Mouse (Mus musculus): ENCODE data around the gene Ipcef1. TPM values are rescaled to one million over a fixed set of nuclear protein-coding genes. Genes with fewer than 3 reads are reported as not detected.
"Not testable (repeated sequence)": the region's sequence is repeated elsewhere in the genome, so short reads cannot be mapped to it uniquely, and the experiment has no call there.

Gene Ipcef1
- polyA plus RNA-seq, 1 experiment from 2014 or later: 0.51 TPM

GRCm38 (mm10) chr10:6909763-6910162, 142.5 kb downstream of the Ipcef1 start:
- ATAC-seq (ENCODE audit: insufficient number of reproducible peaks, insufficient read depth, low FRiP score, low TSS enrichment): no peak
- no peaks in the 10 kb centered on the region for H3K36me3 ChIP-seq
- 71% methylated on average over 2 of the region's 2 CpGs for WGBS

DNA sequence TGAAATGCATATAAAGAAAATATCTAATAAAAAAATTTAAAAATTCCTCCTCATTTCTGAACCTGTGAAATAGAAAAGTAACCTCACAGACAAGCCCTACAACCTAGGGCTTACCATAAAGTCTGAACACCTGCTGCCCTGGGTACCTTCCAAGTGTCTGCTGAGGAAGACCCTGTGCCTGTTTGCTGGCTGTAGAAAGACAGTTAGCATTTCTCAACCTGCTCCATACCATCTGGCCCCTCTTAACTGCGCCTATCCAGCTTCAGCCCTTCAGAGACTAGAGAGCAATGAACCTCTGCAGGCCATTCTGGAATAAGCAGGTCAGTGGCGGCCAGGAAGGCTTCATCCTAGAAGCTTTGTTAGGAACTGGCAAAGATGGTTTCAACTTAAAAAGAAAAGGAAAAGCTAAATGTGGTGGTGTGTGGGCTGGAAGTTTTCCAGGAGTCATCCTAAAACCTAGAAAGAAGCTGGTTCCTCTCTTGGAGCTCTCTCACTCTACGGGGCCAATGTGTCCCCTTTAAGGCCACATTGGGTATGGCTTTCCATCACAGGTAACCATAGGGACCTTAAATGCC, 150.4 kb downstream of the Ipcef1 start:
- Histone ChIP-seq H3K36me3 (no peaks in the 10 kb centered on the region), H3K27ac (no peak overlapping the region), H3K9ac (no peak overlapping the region), H3K4me2 (replicated peaks) (no peak overlapping the region), H3K27me3 (no peaks in the 10 kb centered on the region), H3K4me3 (no peak overlapping the region), H3K9me3 (no peaks in the 10 kb centered on the region), H3K4me1 (no peaks in the 10 kb centered on the region)
- 92% methylated on average over 3 of the region's 3 CpGs for WGBS
- ATAC-seq (ENCODE audit: insufficient number of reproducible peaks, insufficient read depth, low FRiP score, low TSS enrichment): no peak

More at GRCm38 (mm10) chr10:6909763-6910162, 142.5 kb downstream of the Ipcef1 start:
- no peaks in the 10 kb centered on the region for H3K27me3 ChIP-seq
- H3K9me3 ChIP-seq: no peaks in the 10 kb centered on the region
- no peak overlapping the region for H3K4me3 ChIP-seq
- H3K27ac ChIP-seq: no peak overlapping the region
- no peak overlapping the region for H3K4me2 ChIP-seq (replicated peaks)
- no peaks in the 10 kb centered on the region for H3K4me1 ChIP-seq
- no peak overlapping the region for H3K9ac ChIP-seq

- no peak for ATAC-seq (ENCODE audit: insufficient number of reproducible peaks, insufficient read depth, low FRiP score, low TSS enrichment)
- Histone ChIP-seq H3K9me3 (no peaks in the 10 kb centered on the region), H3K27ac (no peak overlapping the region), H3K4me3 (no peak overlapping the region), H3K4me1 (no peaks in the 10 kb centered on the region), H3K36me3 (no peaks in the 10 kb centered on the region), H3K27me3 (no peaks in the 10 kb centered on the region), H3K4me2 (replicated peaks) (no peak overlapping the region), H3K9ac (no peak overlapping the region)
- 85% methylated on average over 4 of the region's 4 CpGs for WGBS
Measured at GRCm38 (mm10) chr10:6900126-6900525, 152.2 kb downstream of the Ipcef1 start.

DNA sequence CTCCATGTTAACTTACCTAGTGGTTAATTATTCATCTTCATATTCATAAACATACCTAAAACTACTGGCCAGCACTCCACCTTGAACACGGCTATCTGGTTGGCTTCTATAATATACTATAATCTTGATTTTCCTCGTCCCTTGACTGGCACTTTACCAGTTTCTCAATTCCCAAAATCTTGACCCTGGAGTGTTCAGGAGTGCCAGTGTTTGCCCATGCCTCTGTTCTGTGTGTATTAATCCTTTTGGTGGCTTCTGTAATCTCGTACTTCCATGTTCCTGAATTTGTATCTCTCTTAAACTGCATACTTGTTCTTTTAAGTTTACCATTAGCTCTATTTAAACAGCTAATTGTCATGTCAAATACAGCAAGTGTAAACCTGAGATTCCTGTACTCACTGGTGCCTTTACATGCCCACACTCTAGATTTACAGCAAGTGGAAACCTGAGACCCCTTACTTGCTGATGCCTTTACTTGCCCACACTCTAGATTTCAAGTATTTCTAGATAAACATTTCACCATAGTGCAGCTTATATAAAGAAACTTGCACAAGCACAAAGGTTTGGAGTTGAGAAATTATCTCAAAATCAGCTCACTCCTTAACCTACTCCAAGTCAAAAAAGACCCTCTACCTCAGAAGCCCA, 155.5 kb downstream of the Ipcef1 start:
- WGBS: 74% methylated on average over 3 of the region's 3 CpGs
- H3K27me3 ChIP-seq: no peaks in the 10 kb centered on the region

DNA sequence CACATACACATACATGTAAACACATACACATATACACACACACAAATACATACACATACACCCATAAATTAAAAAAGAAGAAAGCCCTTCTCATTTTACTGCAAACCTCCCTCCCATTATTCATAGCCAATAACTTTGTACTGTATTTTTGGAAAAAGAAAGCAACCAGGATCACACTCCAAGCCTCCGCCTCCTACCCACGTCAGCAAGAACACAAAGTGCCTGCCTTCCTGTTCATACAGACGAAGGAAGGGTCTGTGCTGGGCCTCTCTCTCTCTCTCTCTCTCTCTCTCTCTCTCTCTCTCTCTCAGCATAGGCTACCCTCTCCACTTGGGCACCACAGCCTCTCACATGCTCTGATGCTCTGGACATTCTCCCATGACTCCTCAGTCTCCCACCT, 156.5 kb downstream of the Ipcef1 start:
- WGBS: 62% methylated on average over 3 of the region's 3 CpGs
- no peak for ATAC-seq (ENCODE audit: insufficient number of reproducible peaks, insufficient read depth, low FRiP score, low TSS enrichment)
- H3K9ac ChIP-seq: no peak overlapping the region
- no peak overlapping the region for H3K4me2 ChIP-seq (replicated peaks)
- no peaks in the 10 kb centered on the region for H3K4me1 ChIP-seq
- H3K36me3 ChIP-seq: no peaks in the 10 kb centered on the region
- no peaks in the 10 kb centered on the region for H3K9me3 ChIP-seq
- H3K27me3 ChIP-seq: no peaks in the 10 kb centered on the region
- no peak overlapping the region for H3K4me3 ChIP-seq
- no peak overlapping the region for H3K27ac ChIP-seq

More for the DNA sequence above, 155.5 kb downstream of the Ipcef1 start:
- Histone ChIP-seq H3K27ac (no peak overlapping the region), H3K9ac (no peak overlapping the region), H3K4me1 (no peaks in the 10 kb centered on the region), H3K36me3 (no peaks in the 10 kb centered on the region), H3K4me2 (replicated peaks) (no peak overlapping the region), H3K9me3 (no peaks in the 10 kb centered on the region), H3K4me3 (no peak overlapping the region)
- no peak for ATAC-seq (ENCODE audit: insufficient number of reproducible peaks, insufficient read depth, low FRiP score, low TSS enrichment)

- Histone ChIP-seq H3K9me3 (no peaks in the 10 kb centered on the region), H3K4me2 (replicated peaks) (no peak overlapping the region), H3K27ac (no peak overlapping the region), H3K4me3 (no peak overlapping the region), H3K9ac (no peak overlapping the region), H3K27me3 (no peaks in the 10 kb centered on the region), H3K36me3 (no peaks in the 10 kb centered on the region), H3K4me1 (peaks cover 5% of the 10 kb centered on the region; the same call in 1 of the 2 replicates)
- no peak for ATAC-seq (ENCODE audit: insufficient number of reproducible peaks, insufficient read depth, low FRiP score, low TSS enrichment)
- WGBS: 84% methylated on average over 5 of the region's 5 CpGs
Measured at GRCm38 (mm10) chr10:6890348-6891009, 161.8 kb downstream of the Ipcef1 start.

- no peak for ATAC-seq (ENCODE audit: insufficient number of reproducible peaks, insufficient read depth, low FRiP score, low TSS enrichment)
- Histone ChIP-seq H3K36me3 (no peaks in the 10 kb centered on the region), H3K4me1 (peaks cover 5% of the 10 kb centered on the region; the same call in 1 of the 2 replicates), H3K27me3 (no peaks in the 10 kb centered on the region), H3K27ac (no peak overlapping the region), H3K9me3 (no peaks in the 10 kb centered on the region), H3K4me2 (replicated peaks) (no peak overlapping the region), H3K4me3 (no peak overlapping the region), H3K9ac (no peak overlapping the region)
- WGBS: 67% methylated on average over 5 of the region's 5 CpGs
Measured at GRCm38 (mm10) chr10:6889640-6890245, 162.5 kb downstream of the Ipcef1 start.

- no peak for ATAC-seq (ENCODE audit: insufficient number of reproducible peaks, insufficient read depth, low FRiP score, low TSS enrichment)
- no peak overlapping the region for H3K4me3 ChIP-seq
- H3K36me3 ChIP-seq: no peaks in the 10 kb centered on the region
- H3K4me2 ChIP-seq (replicated peaks): no peak overlapping the region
- H3K9ac ChIP-seq: no peak overlapping the region
- no peaks in the 10 kb centered on the region for H3K27me3 ChIP-seq
- H3K4me1 ChIP-seq: peaks cover 5% of the 10 kb centered on the region; the same call in 1 of the 2 replicates
- 0% methylated on average over 1 of the region's 1 CpGs for WGBS
- no peaks in the 10 kb centered on the region for H3K9me3 ChIP-seq
- no peak overlapping the region for H3K27ac ChIP-seq
Measured at GRCm38 (mm10) chr10:6885460-6885859, 166.8 kb downstream of the Ipcef1 start.

DNA sequence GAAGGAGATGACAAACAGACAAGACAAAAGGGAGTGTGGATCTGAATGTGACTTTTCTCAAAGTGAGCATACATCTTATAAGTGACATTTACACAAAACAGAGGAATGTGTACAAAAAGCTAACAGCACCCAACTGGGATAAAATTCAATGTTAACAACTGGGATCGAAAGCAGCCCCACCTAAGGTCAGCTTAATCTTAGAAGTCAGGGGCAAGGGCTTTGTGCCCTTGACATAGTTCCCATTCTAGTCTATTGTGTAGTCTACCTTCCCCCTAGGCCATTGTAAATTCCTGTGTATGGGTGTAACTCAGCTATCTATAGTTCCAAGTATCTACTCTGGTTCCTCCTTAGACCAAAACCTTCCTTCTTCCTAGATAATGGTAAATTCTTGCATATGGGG, 170.2 kb downstream of the Ipcef1 start:
- not testable (repeated sequence) for ATAC-seq (ENCODE audit: insufficient number of reproducible peaks, insufficient read depth, low FRiP score, low TSS enrichment); H3K27ac ChIP-seq; H3K4me2 ChIP-seq (replicated peaks); H3K4me3 ChIP-seq; H3K9ac ChIP-seq; H3K4me1 ChIP-seq; H3K27me3 ChIP-seq; H3K36me3 ChIP-seq; H3K9me3 ChIP-seq
- 97% methylated on average over 1 of the region's 1 CpGs for WGBS

DNA sequence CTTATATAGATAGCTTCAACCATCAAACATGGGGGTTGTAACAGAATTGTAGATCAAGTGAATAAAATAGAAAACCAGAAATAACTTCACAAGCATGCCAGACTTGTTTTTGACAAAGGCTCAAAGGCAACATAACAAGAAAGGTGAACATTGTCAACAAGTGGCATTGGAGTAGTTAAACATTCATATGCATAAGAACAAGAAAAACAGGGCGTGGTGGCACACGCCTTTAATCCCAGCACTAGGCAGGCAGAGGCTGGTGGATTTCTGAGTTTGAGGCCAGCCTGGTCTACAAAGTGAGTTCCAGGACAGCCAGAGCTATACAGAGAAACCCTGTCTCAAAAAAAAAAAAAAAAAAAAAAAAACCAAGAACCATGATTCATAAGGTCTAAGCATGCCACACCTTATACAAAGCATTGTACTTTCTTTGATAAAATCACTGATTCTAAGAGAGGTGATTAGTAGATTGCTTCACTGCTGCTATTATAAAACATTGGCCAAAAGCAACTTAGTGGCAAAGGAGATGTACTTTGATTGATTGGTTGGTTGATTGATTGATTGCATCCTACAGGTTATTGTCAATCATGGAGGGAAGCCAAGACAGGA, 173.9 kb downstream of the Ipcef1 start:
- H3K4me3 ChIP-seq: no peak overlapping the region
- H3K27me3 ChIP-seq: no peaks in the 10 kb centered on the region
- no peaks in the 10 kb centered on the region for H3K4me1 ChIP-seq
- no peak overlapping the region for H3K9ac ChIP-seq
- 85% methylated on average over 2 of the region's 2 CpGs for WGBS
- ATAC-seq (ENCODE audit: insufficient number of reproducible peaks, insufficient read depth, low FRiP score, low TSS enrichment): no peak
- no peaks in the 10 kb centered on the region for H3K9me3 ChIP-seq
- no peak overlapping the region for H3K4me2 ChIP-seq (replicated peaks)
- H3K36me3 ChIP-seq: no peaks in the 10 kb centered on the region
- no peak overlapping the region for H3K27ac ChIP-seq

DNA sequence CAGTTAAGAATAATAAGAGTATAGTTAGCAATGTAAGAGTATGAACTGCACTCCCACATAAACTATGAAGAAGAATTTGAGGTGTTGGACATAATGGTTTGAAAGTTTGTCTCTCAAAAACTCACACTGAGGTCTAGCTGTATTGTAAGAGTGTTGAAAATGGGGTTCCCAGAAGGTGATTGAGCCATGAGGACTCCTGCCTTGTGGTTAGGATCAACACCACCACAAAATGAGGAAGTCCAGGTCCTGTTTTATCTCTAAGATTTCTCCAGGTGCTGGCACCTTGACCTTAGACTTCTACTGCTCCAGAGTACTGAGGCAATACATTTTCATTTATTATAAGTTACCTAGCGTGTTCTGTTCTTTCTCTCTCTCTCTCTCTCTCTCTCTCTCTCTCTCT, 178.4 kb downstream of the Ipcef1 start:
- no peak overlapping the region for H3K4me3 ChIP-seq
- no peaks in the 10 kb centered on the region for H3K4me1 ChIP-seq
- 71% methylated on average over 1 of the region's 1 CpGs for WGBS
- H3K36me3 ChIP-seq: no peaks in the 10 kb centered on the region
- peaks cover 4% of the 10 kb centered on the region for H3K9me3 ChIP-seq
- no peak overlapping the region for H3K4me2 ChIP-seq (replicated peaks)
- H3K9ac ChIP-seq: no peak overlapping the region
- H3K27me3 ChIP-seq: no peaks in the 10 kb centered on the region
- H3K27ac ChIP-seq: no peak overlapping the region
- no peak for ATAC-seq (ENCODE audit: insufficient number of reproducible peaks, insufficient read depth, low FRiP score, low TSS enrichment)

Measured in embryonic facial prominence, embryonic 12.5 days (tissue).